ENCODE assay signal across 10 mouse cellular contexts in genomic region chr6:116682317-116682716, GRCm38 (mm10). TPM values are rescaled to one million over a fixed set of nuclear protein-coding genes. Genes with fewer than 3 reads are reported as not detected.
A peak's percentile ranks its signal among the peaks of the same experiment; 100 is the strongest.
DNase-seq lines count a peak whose midpoint lies in the region; ATAC-seq lines count a peak whose summit lies in the region.
"Had no signal": no experiment of that assay in that cellular context is flagged by ENCODE, and none has a peak within 500 bp of the region (broad histone marks: within the 10 kb centered on the region; RNA-seq: fewer than 3 reads in every experiment).

No protein-coding gene starts in this region.

- H3K9me3 ChIP-seq in forebrain, embryonic 11.5 days (ENCODE audit: control insufficient read depth, low read length): no peaks in the 10 kb centered on the region
- H3K9me3 ChIP-seq in forebrain, embryonic 12.5 days: no peaks in the 10 kb centered on the region
- H3K9me3 ChIP-seq: heart, embryonic 13.5 days had no signal

- H3K27ac ChIP-seq in forebrain, embryonic 11.5 days (ENCODE audit: low read depth, low read length): no peak overlapping the region
- H3K27ac ChIP-seq in forebrain, embryonic 12.5 days: no peak overlapping the region
- H3K27ac ChIP-seq: heart, embryonic 13.5 days had no signal

- H3K9ac ChIP-seq in forebrain, embryonic 11.5 days (ENCODE audit: low read length): no peak overlapping the region
- H3K9ac ChIP-seq in forebrain, embryonic 12.5 days: no peak overlapping the region
- H3K9ac ChIP-seq: heart, embryonic 13.5 days had no signal

- H3K4me2 ChIP-seq in forebrain, embryonic 11.5 days (ENCODE audit: low read depth, low read length, severe bottlenecking): no peak overlapping the region
- H3K4me2 ChIP-seq in forebrain, embryonic 12.5 days: no peak overlapping the region
- H3K4me2 ChIP-seq: heart, embryonic 13.5 days had no signal

- ATAC-seq in forebrain, embryonic 11.5 days (replicated peaks; ENCODE audit: low FRiP score): no peak
- ATAC-seq in forebrain, embryonic 12.5 days (ENCODE audit: low FRiP score): no peak

- no peak overlapping the region for H3K4me3 ChIP-seq in forebrain, embryonic 11.5 days (ENCODE audit: low read depth, low read length)
- no peak overlapping the region for H3K4me3 ChIP-seq in forebrain, embryonic 12.5 days (replicated peaks)
- H3K4me3 ChIP-seq: heart, embryonic 13.5 days had no signal

- peak; percentile 50 for DNase-seq in forebrain, embryonic 11.5 days (ENCODE audit: low spot score)
- DNase-seq in testis, postnatal 10 days (ENCODE audit: low spot score): peak; percentile 41
- no peak for DNase-seq in testis, postnatal 14 days (ENCODE audit: low spot score)
- peak; percentile 78 to 84 for DNase-seq in lung, adult 18-20 months
- peak; percentile 85 for DNase-seq in splenic B cell, adult 2 months (ENCODE audit: low read depth, low spot score)
- no peak for DNase-seq in retina, postnatal 1 day
- no peak for DNase-seq in urinary bladder, postnatal 10 days (ENCODE audit: low spot score)
- DNase-seq: cerebellum, postnatal 10 days had no signal

- H3K4me1 ChIP-seq in forebrain, embryonic 11.5 days (replicated peaks; ENCODE audit: control insufficient read depth, insufficient read depth, low read length): 0 out of 2 replicates have a peak, but pooled peaks cover 2% of the 10 kb centered on the region
- no peaks in the 10 kb centered on the region for H3K4me1 ChIP-seq in forebrain, embryonic 12.5 days

- 61% methylated on average over 6 of the region's 6 CpGs for WGBS in forebrain, embryonic 11.5 days
- 66% methylated on average over 6 of the region's 6 CpGs for WGBS in forebrain, embryonic 12.5 days

- H3K27me3 ChIP-seq in forebrain, embryonic 11.5 days (ENCODE audit: control insufficient read depth, insufficient read depth, low read length): no peaks in the 10 kb centered on the region
- no peaks in the 10 kb centered on the region for H3K27me3 ChIP-seq in forebrain, embryonic 12.5 days
- no peaks in the 10 kb centered on the region for H3K27me3 ChIP-seq in splenic B cell, adult 2 months (ENCODE audit: control insufficient read depth, insufficient read depth, low read length, poor library complexity, severe bottlenecking)
- H3K27me3 ChIP-seq: heart, embryonic 13.5 days had no signal

- no peaks in the 10 kb centered on the region for H3K36me3 ChIP-seq in forebrain, embryonic 11.5 days (ENCODE audit: control insufficient read depth, insufficient read depth, low read length)
- H3K36me3 ChIP-seq in forebrain, embryonic 12.5 days (replicated peaks): no peaks in the 10 kb centered on the region
- H3K36me3 ChIP-seq in splenic B cell, adult 2 months (ENCODE audit: control insufficient read depth, insufficient read depth, low read length, poor library complexity, severe bottlenecking): no peaks in the 10 kb centered on the region
- H3K36me3 ChIP-seq: heart, embryonic 13.5 days had no signal

RNA-seq across cellular contexts. Expression of gene Rassf4, which starts 8.6 kb away (rescaled TPM):
- 20.7 and 22.7 TPM in 2 replicates for polyA plus RNA-seq in forebrain, embryonic 11.5 days (2014; fragmentation: Nextera tagmentation; extraction: Ambion mirVana)
- polyA plus RNA-seq in forebrain, embryonic 12.5 days (2016; fragmentation: Nextera tagmentation; extraction: Ambion mirVana): 17.1 and 19.9 TPM in 2 replicates

RNA-seq across cellular contexts. Expression of gene Depp1, which starts 31.9 kb away (rescaled TPM):
- polyA plus RNA-seq in forebrain, embryonic 11.5 days (2014; fragmentation: Nextera tagmentation; extraction: Ambion mirVana): 3.9 and 5.0 TPM in 2 replicates
- polyA plus RNA-seq in forebrain, embryonic 12.5 days (2016; fragmentation: Nextera tagmentation; extraction: Ambion mirVana): 4.2 and 4.8 TPM in 2 replicates

RNA-seq across cellular contexts. Expression of gene Tmem72, which starts 34.4 kb away (rescaled TPM):
- 0.07 and 0.11 TPM in 2 replicates for polyA plus RNA-seq in forebrain, embryonic 11.5 days (2014; fragmentation: Nextera tagmentation; extraction: Ambion mirVana)
- 0.11 and 0.14 TPM in 2 replicates for polyA plus RNA-seq in forebrain, embryonic 12.5 days (2016; fragmentation: Nextera tagmentation; extraction: Ambion mirVana)

RNA-seq across cellular contexts. Expression of gene Zfp422, which starts 53.5 kb away (rescaled TPM):
- 351 and 359 TPM in 2 replicates for polyA plus RNA-seq in forebrain, embryonic 11.5 days (2014; fragmentation: Nextera tagmentation; extraction: Ambion mirVana)
- polyA plus RNA-seq in forebrain, embryonic 12.5 days (2016; fragmentation: Nextera tagmentation; extraction: Ambion mirVana): 316 and 342 TPM in 2 replicates

Comparison
In these comparisons a context has a peak if more than half of its experiments do, and no peak if none do; other contexts are left out.
1. DNase-seq: peak in forebrain, embryonic 11.5 days (single experiment), testis, postnatal 10 days (single experiment), lung, adult 18-20 months (2 of 2) and splenic B cell, adult 2 months (single experiment); none in testis, postnatal 14 days (single experiment), retina, postnatal 1 day (single experiment) and urinary bladder, postnatal 10 days (single experiment).